ENCODE assay signal across 9 mouse cellular contexts in the genomic region with DNA sequence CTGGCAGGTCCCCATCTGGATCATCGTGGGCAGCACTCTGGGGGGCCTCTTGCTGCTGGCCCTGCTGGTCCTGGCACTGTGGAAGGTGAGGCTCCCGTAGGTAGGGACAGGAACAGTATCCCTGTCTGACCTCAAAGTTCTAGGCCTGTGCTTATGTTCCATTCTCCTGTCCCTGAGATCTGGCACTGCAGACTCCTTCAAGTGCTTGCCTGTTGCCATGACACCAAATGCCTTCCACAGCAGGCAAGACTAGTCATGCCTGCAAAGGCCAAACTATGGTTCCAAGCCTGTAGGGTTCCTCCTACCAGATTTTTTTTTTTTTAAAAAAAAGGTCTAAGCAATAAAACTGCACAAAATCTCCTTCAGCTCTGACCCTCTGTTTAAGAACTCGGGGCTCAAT. TPM values are rescaled to one million over a fixed set of nuclear protein-coding genes. Genes with fewer than 3 reads are reported as not detected.
DNase-seq lines count a peak whose midpoint lies in the region; ATAC-seq and TF ChIP-seq lines count a peak whose summit lies in the region.
"Had no signal": no experiment of that assay in that cellular context is flagged by ENCODE, and none has a peak within 500 bp of the region (broad histone marks: within the 10 kb centered on the region; RNA-seq: fewer than 3 reads in every experiment).

No protein-coding gene starts in this region.

- H3K4me2 ChIP-seq in forebrain, postnatal 0 days (ENCODE audit: low read depth), result no peak overlapping the region
- H3K4me2 ChIP-seq in lung, postnatal 0 days (replicated peaks; ENCODE audit: low read depth, low read length), result no peak overlapping the region
- no peak overlapping the region for H3K4me2 ChIP-seq in intestine, postnatal 0 days (replicated peaks; ENCODE audit: low read depth)
- H3K4me2 ChIP-seq: stomach, embryonic 15.5 days had no signal

- no peak overlapping the region for H3K9ac ChIP-seq in forebrain, postnatal 0 days
- no peak overlapping the region for H3K9ac ChIP-seq in lung, postnatal 0 days (replicated peaks; ENCODE audit: low read depth)
- no peak overlapping the region for H3K9ac ChIP-seq in intestine, postnatal 0 days (ENCODE audit: low read depth, low read length)
- H3K9ac ChIP-seq: stomach, embryonic 15.5 days had no signal

- no peak for TF ChIP-seq POLR2A in cerebellum, adult 2 months (IDR thresholded peaks at IDR 0.05; ENCODE audit: borderline replicate concordance, insufficient read depth, low read length)
- no peak for TF ChIP-seq POLR2A in kidney, adult 2 months (IDR thresholded peaks at IDR 0.05; ENCODE audit: low read depth, low read length)

- TF ChIP-seq EP300 in lung, postnatal 0 days (IDR thresholded peaks at IDR 0.05), result no peak

- H3K4me3 ChIP-seq in cerebellum, adult 2 months (replicated peaks; ENCODE audit: insufficient read depth, low read depth, low read length), result no peak overlapping the region
- H3K4me3 ChIP-seq in kidney, adult 2 months (ENCODE audit: insufficient read depth, low read depth, low read length), result no peak overlapping the region
- H3K4me3 ChIP-seq in forebrain, postnatal 0 days (ENCODE audit: low read depth, low read length), result no peak overlapping the region
- no peak overlapping the region for H3K4me3 ChIP-seq in lung, postnatal 0 days (ENCODE audit: low read depth, low read length)
- no peak overlapping the region for H3K4me3 ChIP-seq in intestine, postnatal 0 days (ENCODE audit: low read depth, low read length)
- H3K4me3 ChIP-seq: stomach, embryonic 15.5 days had no signal

- no peak overlapping the region for H3K27ac ChIP-seq in cerebellum, adult 2 months (ENCODE audit: insufficient read depth, low read length)
- no peak overlapping the region for H3K27ac ChIP-seq in kidney, adult 2 months (ENCODE audit: insufficient read depth, low read depth, low read length)
- no peak overlapping the region for H3K27ac ChIP-seq in forebrain, postnatal 0 days (ENCODE audit: low read depth, low read length)
- H3K27ac ChIP-seq in lung, postnatal 0 days (ENCODE audit: low read length), result no peak overlapping the region
- H3K27ac ChIP-seq in intestine, postnatal 0 days (ENCODE audit: low read depth, low read length), result no peak overlapping the region
- H3K27ac ChIP-seq: stomach, embryonic 15.5 days had no signal

- ATAC-seq in forebrain, postnatal 0 days, result no peak
- peak; percentile 56 for ATAC-seq in lung, postnatal 0 days
- no peak for ATAC-seq in intestine, postnatal 0 days

- no peak for TF ChIP-seq CTCF in cerebellum, adult 2 months (IDR thresholded peaks at IDR 0.05; ENCODE audit: borderline replicate concordance, insufficient read depth, low read depth, low read length)
- no peak for TF ChIP-seq CTCF in kidney, adult 2 months (conservative IDR thresholded peaks at IDR 0.05; ENCODE audit: insufficient read depth, insufficient read length, low read depth, low read length)
- no peak for TF ChIP-seq CTCF in forebrain, postnatal 0 days (IDR thresholded peaks at IDR 0.05; ENCODE audit: low read depth)
- TF ChIP-seq CTCF in lung, postnatal 0 days (IDR thresholded peaks at IDR 0.05), result no peak
- no peak for TF ChIP-seq CTCF in intestine, postnatal 0 days (IDR thresholded peaks at IDR 0.05; ENCODE audit: low read depth)

- no peaks in the 10 kb centered on the region for H3K9me3 ChIP-seq in forebrain, postnatal 0 days (ENCODE audit: low read length)
- no peaks in the 10 kb centered on the region for H3K9me3 ChIP-seq in lung, postnatal 0 days (ENCODE audit: low read length)
- H3K9me3 ChIP-seq in intestine, postnatal 0 days (ENCODE audit: control insufficient read depth), result no peaks in the 10 kb centered on the region
- H3K9me3 ChIP-seq: stomach, embryonic 15.5 days had no signal

- DNase-seq in cerebellum, postnatal 10 days, result peak; percentile 46 to 67
- no peak for DNase-seq in cerebellum, adult 2 months
- DNase-seq in kidney, adult 2 months, result peak; percentile 36
- no peak for DNase-seq in kidney, postnatal 10 days
- DNase-seq in forebrain, postnatal 0 days, result peak; percentile 34
- DNase-seq in lung, postnatal 0 days (ENCODE audit: low spot score), result peak; percentile 73
- DNase-seq in spleen, postnatal 10 days (ENCODE audit: low spot score in 2 of 2), result no peak

- H3K4me1 ChIP-seq in cerebellum, adult 2 months (ENCODE audit: control insufficient read depth, insufficient read depth, low read length), result peaks cover 14% of the 10 kb centered on the region
- no peaks in the 10 kb centered on the region for H3K4me1 ChIP-seq in kidney, adult 2 months (ENCODE audit: control insufficient read depth, insufficient read depth, low read length)
- H3K4me1 ChIP-seq in forebrain, postnatal 0 days (ENCODE audit: insufficient read depth), result peaks cover 20% of the 10 kb centered on the region
- H3K4me1 ChIP-seq in lung, postnatal 0 days (ENCODE audit: insufficient read depth, low read depth, low read length), result no peaks in the 10 kb centered on the region
- H3K4me1 ChIP-seq in intestine, postnatal 0 days (replicated peaks; ENCODE audit: control insufficient read depth, insufficient read depth, low read length), result no peaks in the 10 kb centered on the region

- WGBS in cerebellum, adult 2 months, result 44% methylated on average over 3 of the region's 3 CpGs
- WGBS in kidney, adult 2 months, result 30% methylated on average over 3 of the region's 3 CpGs
- 53% methylated on average over 3 of the region's 3 CpGs for WGBS in forebrain, postnatal 0 days
- 58% methylated on average over 3 of the region's 3 CpGs for WGBS in lung, postnatal 0 days
- WGBS in intestine, postnatal 0 days, result 66% methylated on average over 3 of the region's 3 CpGs

- H3K36me3 ChIP-seq in kidney, adult 2 months (ENCODE audit: control insufficient read depth, insufficient read depth, low read length), result no peaks in the 10 kb centered on the region
- H3K36me3 ChIP-seq in forebrain, postnatal 0 days (ENCODE audit: insufficient read depth), result no peaks in the 10 kb centered on the region
- no peaks in the 10 kb centered on the region for H3K36me3 ChIP-seq in lung, postnatal 0 days (ENCODE audit: insufficient read depth, low read length)
- H3K36me3 ChIP-seq in intestine, postnatal 0 days (ENCODE audit: control insufficient read depth, insufficient read depth), result no peaks in the 10 kb centered on the region
- H3K36me3 ChIP-seq: stomach, embryonic 15.5 days had no signal

- no peaks in the 10 kb centered on the region for H3K27me3 ChIP-seq in cerebellum, adult 2 months (ENCODE audit: control insufficient read depth, insufficient read depth, low read length)
- H3K27me3 ChIP-seq in kidney, adult 2 months (replicated peaks; ENCODE audit: control insufficient read depth, insufficient read depth, low read length), result no peaks in the 10 kb centered on the region
- no peaks in the 10 kb centered on the region for H3K27me3 ChIP-seq in forebrain, postnatal 0 days (ENCODE audit: insufficient read depth, low read length)
- H3K27me3 ChIP-seq in lung, postnatal 0 days (replicated peaks; ENCODE audit: insufficient read depth, low read length), result no peaks in the 10 kb centered on the region
- H3K27me3 ChIP-seq in intestine, postnatal 0 days (replicated peaks; ENCODE audit: control insufficient read depth, insufficient read depth, low read length), result no peaks in the 10 kb centered on the region
- H3K27me3 ChIP-seq: stomach, embryonic 15.5 days had no signal

RNA-seq across cellular contexts. Expression of a gene that starts 29.8 kb away (rescaled TPM):
- polyA plus RNA-seq in cerebellum, adult 2 months (2012; rRNA removed), result 42.0 and 43.3 TPM in 2 replicates
- 8.3 and 8.6 TPM in 2 replicates for polyA plus RNA-seq in kidney, adult 2 months (2012; rRNA removed)
- total RNA-seq in forebrain, postnatal 0 days (2014; rRNA removed), result 150 and 191 TPM in 2 replicates
- polyA plus RNA-seq in forebrain, postnatal 0 days (2015; fragmentation: Nextera tagmentation; extraction: Ambion mirVana), result 24.3 and 29.4 TPM in 2 replicates
- polyA plus RNA-seq in lung, postnatal 0 days (2015; fragmentation: Nextera tagmentation; extraction: Ambion mirVana), result 9.2 and 10.8 TPM in 2 replicates
- polyA plus RNA-seq in intestine, postnatal 0 days (2015; fragmentation: Nextera tagmentation; extraction: Ambion mirVana), result 8.9 and 9.2 TPM in 2 replicates

RNA-seq across cellular contexts. Expression of a gene that starts 56.6 kb away (rescaled TPM):
- polyA plus RNA-seq in cerebellum, adult 2 months (2012; rRNA removed), result 17.6 and 22.1 TPM in 2 replicates
- polyA plus RNA-seq in kidney, adult 2 months (2012; rRNA removed), result 94.0 and 101 TPM in 2 replicates
- total RNA-seq in forebrain, postnatal 0 days (2014; rRNA removed), result 9.2 and 9.7 TPM in 2 replicates
- polyA plus RNA-seq in forebrain, postnatal 0 days (2015; fragmentation: Nextera tagmentation; extraction: Ambion mirVana), result 5.6 and 6.8 TPM in 2 replicates
- polyA plus RNA-seq in lung, postnatal 0 days (2015; fragmentation: Nextera tagmentation; extraction: Ambion mirVana), result 19.1 and 20.3 TPM in 2 replicates
- polyA plus RNA-seq in intestine, postnatal 0 days (2015; fragmentation: Nextera tagmentation; extraction: Ambion mirVana), result 60.3 and 63.3 TPM in 2 replicates

Comparison
In these comparisons a context has a peak if more than half of its experiments do, and no peak if none do; other contexts are left out.
1. DNase-seq: peak in cerebellum, postnatal 10 days (2 of 2), kidney, adult 2 months (single experiment), forebrain, postnatal 0 days (single experiment) and lung, postnatal 0 days (single experiment); none in cerebellum, adult 2 months (0 of 2), kidney, postnatal 10 days (single experiment) and spleen, postnatal 10 days (0 of 2).